Mouse (Mus musculus) MEL (cell line): Measurements from ENCODE around the gene Tanc1. TPM values are rescaled to one million over a fixed set of nuclear protein-coding genes. Genes with fewer than 3 reads are reported as not detected.

Experiments
- DNase-seq: peaks from one replicate; pipeline ENCODE4 v3.0.0; 2011; ENCODE audit warnings: low read depth, low spot score
- H3K27ac ChIP-seq: 2 replicates; pipeline ENCODE4 v1.5.1; 2012; ENCODE audit warnings: low read depth, mild to moderate bottlenecking, control low read depth, low read length, moderate library complexity; ENCODE audit not compliant: control insufficient read depth
- H3K27me3 ChIP-seq, 2 experiments: fragments of 150-350 bp in 1 of 2; sonication (generic) in 1 of 2; 2 replicates each; pipeline ENCODE4 v1.6.1; 2012; ENCODE audit warnings: low read length in 2 of 2, mild to moderate bottlenecking in 2 of 2, improper control_type of control experiment in 1 of 2, moderate library complexity in 1 of 2; ENCODE audit not compliant: insufficient read depth in 2 of 2, control insufficient read depth in 1 of 2
- H3K36me3 ChIP-seq, 2 experiments: 2 replicates each; pipeline ENCODE4 v1.6.1; 2012 to 2014; ENCODE audit warnings: low read length in 2 of 2, improper control_type of control experiment in 1 of 2, inconsistent platforms in 1 of 2, mild to moderate bottlenecking in 1 of 2; ENCODE audit not compliant: insufficient read depth in 2 of 2, control insufficient read depth in 1 of 2
- H3K4me1 ChIP-seq, 2 experiments: fragments of 150-350 bp in 1 of 2; sonication (generic) in 1 of 2; 2 replicates each; pipeline ENCODE4 v1.6.1; 2012; ENCODE audit warnings: low read length in 2 of 2, improper control_type of control experiment in 1 of 2, mild to moderate bottlenecking in 1 of 2; ENCODE audit not compliant: insufficient read depth in 2 of 2, control insufficient read depth in 1 of 2
- H3K4me3 ChIP-seq, 2 experiments: fragments of 150-350 bp in 1 of 2; sonication (generic) in 1 of 2; 2 replicates each; pipeline ENCODE4 v1.5.1; 2012; ENCODE audit warnings: low read depth in 2 of 2, low read length in 2 of 2, mild to moderate bottlenecking in 2 of 2, moderate library complexity in 2 of 2, control low read depth in 1 of 2, improper control_type of control experiment in 1 of 2; ENCODE audit not compliant: control insufficient read depth in 1 of 2, insufficient read depth in 1 of 2
- H3K79me2 ChIP-seq: 2 replicates; pipeline ENCODE4 v1.6.1; 2012; ENCODE audit warnings: mild to moderate bottlenecking, low read length, moderate library complexity; ENCODE audit not compliant: control insufficient read depth, poor library complexity, insufficient read depth
- H3K9ac ChIP-seq: 2 replicates; pipeline ENCODE4 v1.6.1; 2012; ENCODE audit warnings: low read depth, mild to moderate bottlenecking, control low read depth, low read length, moderate library complexity; ENCODE audit not compliant: control insufficient read depth, poor library complexity, severe bottlenecking
- H3K9me3 ChIP-seq: fragments of 150-350 bp; sonication (generic); replicated peaks from 2 replicates; pipeline ENCODE4 v1.6.1; 2012; ENCODE audit warnings: mild to moderate bottlenecking, low read length, improper control_type of control experiment, moderate library complexity; ENCODE audit not compliant: insufficient read depth
- BHLHE40 ChIP-seq: IDR thresholded peaks from 2 replicates; pipeline ENCODE4 v1.6.1; 2012; ENCODE audit warnings: low read depth, mild to moderate bottlenecking, inconsistent platforms, low read length, improper control_type of control experiment, borderline replicate concordance
- CHD1 ChIP-seq: IDR thresholded peaks from 2 replicates; pipeline ENCODE4 v1.6.1; 2012; ENCODE audit warnings: low read depth, mild to moderate bottlenecking, inconsistent platforms, low read length, improper control_type of control experiment
- CHD2 ChIP-seq: IDR thresholded peaks from 2 replicates; pipeline ENCODE4 v1.6.1; 2011; ENCODE audit warnings: low read length, improper control_type of control experiment
- ELF1 ChIP-seq: IDR thresholded peaks from 2 replicates; pipeline ENCODE4 v1.6.1; 2014; ENCODE audit warnings: low read depth, mild to moderate bottlenecking, inconsistent platforms, low read length, improper control_type of control experiment, moderate library complexity
- EP300 ChIP-seq, 2 experiments: IDR thresholded peaks; 2 replicates each; pipeline ENCODE4 v1.6.1; 2011; ENCODE audit warnings: improper control_type of control experiment in 2 of 2, low read length in 2 of 2, low read depth in 1 of 2, mild to moderate bottlenecking in 1 of 2
- ETS1 ChIP-seq: IDR thresholded peaks from 2 replicates; pipeline ENCODE4 v1.6.1; 2012; ENCODE audit warnings: low read depth, mild to moderate bottlenecking, inconsistent platforms, low read length, improper control_type of control experiment, moderate library complexity
- HCFC1 ChIP-seq: IDR thresholded peaks from 2 replicates; pipeline ENCODE4 v1.6.1; 2012; ENCODE audit warnings: low read depth, mild to moderate bottlenecking, inconsistent platforms, low read length, improper control_type of control experiment, moderate library complexity
- JUND ChIP-seq: IDR thresholded peaks from 2 replicates; pipeline ENCODE4 v1.6.1; 2011; ENCODE audit warnings: low read depth, mild to moderate bottlenecking, improper control_type of control experiment, low read length
- MYB ChIP-seq: IDR thresholded peaks from 2 replicates; pipeline ENCODE4 v1.6.1; 2011; ENCODE audit warnings: mild to moderate bottlenecking, low read depth, low read length, improper control_type of control experiment
- MYC ChIP-seq: IDR thresholded peaks from 2 replicates; pipeline ENCODE4 v1.6.1; 2011; ENCODE audit warnings: low read depth, mild to moderate bottlenecking, low read length, improper control_type of control experiment, moderate library complexity
- NRF1 ChIP-seq: IDR thresholded peaks from 2 replicates; pipeline ENCODE4 v1.6.1; 2014; ENCODE audit warnings: low read depth, mild to moderate bottlenecking, inconsistent platforms, low read length, improper control_type of control experiment, moderate library complexity; ENCODE audit not compliant: poor library complexity, insufficient read depth, severe bottlenecking
- POLR2AphosphoS2 ChIP-seq: IDR thresholded peaks from 2 replicates; pipeline ENCODE4 v1.6.1; 2011; ENCODE audit warnings: low read length, improper control_type of control experiment
- POLR2AphosphoS5 ChIP-seq: IDR thresholded peaks from 2 replicates; pipeline ENCODE4 v1.6.1; 2012; ENCODE audit warnings: low read depth, borderline replicate concordance, mild to moderate bottlenecking, inconsistent platforms, low read length, moderate library complexity, mixed read lengths
- RAD21 ChIP-seq: IDR thresholded peaks from 2 replicates; pipeline ENCODE4 v1.6.1; 2011; ENCODE audit warnings: mild to moderate bottlenecking, low read depth, low read length, improper control_type of control experiment
- RCOR1 ChIP-seq: IDR thresholded peaks from 2 replicates; pipeline ENCODE4 v1.6.1; 2012; ENCODE audit warnings: low read depth, mild to moderate bottlenecking, inconsistent platforms, low read length, improper control_type of control experiment
- SMC3 ChIP-seq: IDR thresholded peaks from 2 replicates; pipeline ENCODE4 v1.6.1; 2011; ENCODE audit warnings: low read depth, low read length, improper control_type of control experiment
- TAL1 ChIP-seq: IDR thresholded peaks from 2 replicates; pipeline ENCODE4 v1.6.1; 2012; ENCODE audit warnings: mild to moderate bottlenecking, inconsistent platforms, low read length, moderate library complexity, mixed read lengths
- TCF12 ChIP-seq: IDR thresholded peaks from 2 replicates; pipeline ENCODE4 v1.6.1; 2014; ENCODE audit warnings: low read depth, mild to moderate bottlenecking, inconsistent platforms, low read length, improper control_type of control experiment, moderate library complexity
- UBTF ChIP-seq: IDR thresholded peaks from 2 replicates; pipeline ENCODE4 v1.6.1; 2012; ENCODE audit warnings: low read depth, mild to moderate bottlenecking, inconsistent platforms, low read length, improper control_type of control experiment, moderate library complexity, borderline replicate concordance; ENCODE audit not compliant: insufficient read depth
- USF2 ChIP-seq, 2 experiments: IDR thresholded peaks; 2 replicates each; pipeline ENCODE4 v1.6.1; 2011 to 2012; ENCODE audit warnings: improper control_type of control experiment in 2 of 2, low read length in 2 of 2, borderline replicate concordance in 1 of 2, inconsistent platforms in 1 of 2, low read depth in 1 of 2, mild to moderate bottlenecking in 1 of 2; ENCODE audit not compliant: insufficient read depth in 1 of 2
- ZC3H11A ChIP-seq: IDR thresholded peaks from 2 replicates; pipeline ENCODE4 v1.6.1; 2012; ENCODE audit warnings: low read depth, mild to moderate bottlenecking, inconsistent platforms, low read length, improper control_type of control experiment
- ZNF384 ChIP-seq: IDR thresholded peaks from 2 replicates; pipeline ENCODE4 v1.6.1; 2012; ENCODE audit warnings: low read depth, mild to moderate bottlenecking, inconsistent platforms, low read length, improper control_type of control experiment
- polyA plus RNA-seq, 2 experiments: library from polyadenylated mRNA; stranded (reverse) in 1 of 2; unstranded in 1 of 2; fragments of >175 nt in 1 of 2; fragments of >200 nt in 1 of 2; gene quantifications; 2 replicates each; pipeline versions ENCODE4 v1.2.1 to v1.2.4; 2012; ENCODE audit warnings: low replicate concordance in 2 of 2, low read depth in 1 of 2; ENCODE audit not compliant: insufficient read length in 2 of 2, insufficient read depth in 1 of 2, missing spikeins in 1 of 2
- total RNA-seq: library from RNA; depleted of rRNA; stranded (reverse); fragments of 300-350 nt; gene quantifications from 2 replicates; pipeline ENCODE4 v1.2.3, GENCODE M21; 2012

Gene Tanc1
- total and polyA plus RNA-seq, 3 experiments, result 0.54 to 0.78 TPM; not detected in 1

DNA sequence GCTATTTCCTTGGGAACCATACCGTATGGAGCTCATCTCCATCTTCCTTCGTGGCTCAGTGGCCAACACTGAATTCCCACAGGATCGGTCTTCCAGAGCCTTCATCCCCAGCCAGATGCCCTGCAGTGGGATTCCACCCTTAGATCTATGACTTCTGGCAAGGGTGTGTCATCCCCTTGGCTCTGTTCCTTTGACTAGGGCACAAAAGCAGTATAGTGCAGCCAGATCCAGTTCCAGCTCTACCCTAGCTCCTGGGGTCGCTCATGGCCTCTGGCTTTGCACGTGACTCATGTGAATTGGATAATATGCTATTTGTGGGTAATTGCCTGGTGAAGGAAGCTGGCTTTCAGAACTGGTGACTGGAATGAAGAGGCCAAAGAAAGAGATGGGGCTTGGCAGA is 126.5 kb downstream of the Tanc1 start:
- H3K4me3 ChIP-seq, result no peak overlapping the region
- TF ChIP-seq USF2 (IDR thresholded peaks at IDR 0.05; ENCODE audit: borderline replicate concordance in 1 of 2, insufficient read depth in 1 of 2, low read depth in 1 of 2, low read length in 2 of 2) (no peak), ZC3H11A (no peak), RCOR1 (no peak), NRF1 (no peak), EP300 (IDR thresholded peaks at IDR 0.05; ENCODE audit: low read depth in 1 of 2, low read length in 2 of 2) (no peak), TAL1 (no peak), UBTF (no peak), ETS1 (no peak), MYC (no peak), RAD21 (no peak), CHD1 (no peak), CHD2 (no peak), TCF12 (no peak), POLR2AphosphoS5 (no peak), BHLHE40 (no peak), MYB (no peak), ZNF384 (no peak), JUND (no peak)
- H3K27me3 ChIP-seq, result no peaks in the 10 kb centered on the region
- no peaks in the 10 kb centered on the region for H3K9me3 ChIP-seq
- no peak overlapping the region for H3K27ac ChIP-seq
- no peak overlapping the region for H3K9ac ChIP-seq
- H3K36me3 ChIP-seq, result no peaks in the 10 kb centered on the region
- no peaks in the 10 kb centered on the region for H3K79me2 ChIP-seq
- no peaks in the 10 kb centered on the region for H3K4me1 ChIP-seq
- DNase-seq, result no peak

GRCm38 (mm10) chr2:59739036-59739435 is 127.2 kb downstream of the Tanc1 start:
- TF ChIP-seq RAD21 (no peak), ELF1 (no peak), MYB (no peak), HCFC1 (no peak), ZC3H11A (no peak), SMC3 (no peak), POLR2AphosphoS2 (no peak)
- TF ChIP-seq, all 39 proteins: peak for 0
- H3K27me3 ChIP-seq, result no peaks in the 10 kb centered on the region
- no peak for DNase-seq
- no peak overlapping the region for H3K27ac ChIP-seq
- H3K4me1 ChIP-seq, result no peaks in the 10 kb centered on the region
- H3K36me3 ChIP-seq, result no peaks in the 10 kb centered on the region
- H3K9ac ChIP-seq, result no peak overlapping the region
- H3K79me2 ChIP-seq, result no peaks in the 10 kb centered on the region
- no peak overlapping the region for H3K4me3 ChIP-seq
- H3K9me3 ChIP-seq, result no peaks in the 10 kb centered on the region
